Mouse (Mus musculus): Measurements from ENCODE around the gene St6gal1.

GRCm38 (mm10) chr16:23214314-23214713 is 10.2 kb upstream of the St6gal1 start:
- TF ChIP-seq CTCF (IDR thresholded peaks at IDR 0.05; ENCODE audit: low read depth) (no peak), EP300 (optimal IDR thresholded peaks at IDR 0.05) (no peak)

Data from stomach, postnatal 0 days (tissue).